Mouse (Mus musculus) thymus, postnatal 14 days (tissue): Measurements from ENCODE around the gene Echs1.

Experiments used
- DNase-seq: peaks from one replicate; pipeline ENCODE4 v3.0.0; 2021

Echs1 gene

GRCm38 (mm10) chr7:140115583-140116328 lies 520 bp downstream of the Echs1 start, which contains the start of gene Paox:
Gene Paox (plus strand): TSS chr7:140115799.
- no peak for DNase-seq

GRCm38 (mm10) chr7:140111943-140112342 lies 4.3 kb downstream of the Echs1 start:
- no peak for DNase-seq

- DNase-seq = no peak
Measured at GRCm38 (mm10) chr7:140104009-140104408, 12.3 kb downstream of the Echs1 start.

GRCm38 (mm10) chr7:140101993-140102860 lies 14.0 kb downstream of the Echs1 start, which contains the start of gene Fuom:
Gene Fuom (minus strand): TSS chr7:140102441.
- peak; percentile 90 for DNase-seq

- DNase-seq = no peak
Measured at GRCm38 (mm10) chr7:140101498-140101897, 14.8 kb downstream of the Echs1 start.

- no peak for DNase-seq
Measured at GRCm38 (mm10) chr7:140098466-140098865, 17.8 kb downstream of the Echs1 start.

- DNase-seq = no peak
Measured at GRCm38 (mm10) chr7:140096055-140096454, 20.2 kb downstream of the Echs1 start.

- no peak for DNase-seq
Measured at GRCm38 (mm10) chr7:140095556-140095955, 20.7 kb downstream of the Echs1 start.

- DNase-seq = no peak
Measured at GRCm38 (mm10) chr7:140094954-140095353, 21.3 kb downstream of the Echs1 start.

- no peak for DNase-seq
Measured at GRCm38 (mm10) chr7:140092924-140093528, 23.2 kb downstream of the Echs1 start, which contains the start of gene Prap1. Gene Prap1 (plus strand): TSS chr7:140093395.

- no peak for DNase-seq
Measured at GRCm38 (mm10) chr7:140090601-140091000, 25.7 kb downstream of the Echs1 start.

- peak; percentile 53 for DNase-seq
Measured at GRCm38 (mm10) chr7:140082242-140082678, 34.0 kb downstream of the Echs1 start, which contains the start of gene Caly. Gene Caly (minus strand): TSS chr7:140082548.

GRCm38 (mm10) chr7:140081408-140082241 lies 34.7 kb downstream of the Echs1 start:
- DNase-seq = no peak

GRCm38 (mm10) chr7:140080503-140081156 lies 35.6 kb downstream of the Echs1 start:
- peak; percentile 53 for DNase-seq

- peak; percentile 58 for DNase-seq
Measured at GRCm38 (mm10) chr7:140078711-140079110, 37.6 kb downstream of the Echs1 start.

GRCm38 (mm10) chr7:140077698-140078097 lies 38.6 kb downstream of the Echs1 start:
- no peak for DNase-seq

GRCm38 (mm10) chr7:140070042-140070711 lies 46.1 kb downstream of the Echs1 start:
- DNase-seq = no peak

GRCm38 (mm10) chr7:140067397-140067796 lies 48.9 kb downstream of the Echs1 start:
- no peak for DNase-seq

GRCm38 (mm10) chr7:140063092-140063491 lies 53.2 kb downstream of the Echs1 start:
- DNase-seq = peak; percentile 71

GRCm38 (mm10) chr7:140062307-140062706 lies 54.0 kb downstream of the Echs1 start:
- no peak for DNase-seq

GRCm38 (mm10) chr7:140061832-140062130 lies 54.5 kb downstream of the Echs1 start:
- DNase-seq = no peak
